Mouse (Mus musculus) neural tube, embryonic 15.5 days (tissue): ENCODE data around the gene RPS10-NUDT3. TPM values are rescaled to one million over a fixed set of nuclear protein-coding genes. Genes with fewer than 3 reads are reported as not detected.
A peak's percentile ranks its signal among the peaks of the same experiment; 100 is the strongest.

Experiments
- ATAC-seq: fragments of 200-750 bp; cut with Nextera tagmentation; 2 replicates; pipeline ENCODE4 v1.8.0; 2017; ENCODE audit warnings: mild to moderate bottlenecking, moderate TSS enrichment, moderate library complexity; ENCODE audit not compliant: low FRiP score
- H3K27ac ChIP-seq: fragments of 300-500 bp; sonication (generic); replicated peaks from 2 replicates; pipeline ENCODE4 v1.5.1; 2015; ENCODE audit warnings: mild to moderate bottlenecking, inconsistent platforms
- H3K27me3 ChIP-seq: fragments of 300-500 bp; sonication (generic); replicated peaks from 2 replicates; pipeline ENCODE4 v1.6.1; 2015; ENCODE audit warnings: inconsistent platforms
- H3K36me3 ChIP-seq: fragments of 300-500 bp; sonication (generic); 2 replicates; pipeline ENCODE4 v1.6.1; 2015; ENCODE audit warnings: inconsistent platforms
- H3K4me1 ChIP-seq: fragments of 300-500 bp; sonication (generic); 2 replicates; pipeline ENCODE4 v1.6.1; 2015; ENCODE audit warnings: inconsistent platforms
- H3K4me2 ChIP-seq: fragments of 300-500 bp; sonication (generic); 2 replicates; pipeline ENCODE4 v1.6.1; 2015; ENCODE audit warnings: inconsistent platforms, mild to moderate bottlenecking, moderate library complexity
- H3K4me3 ChIP-seq: fragments of 300-500 bp; sonication (generic); replicated peaks from 2 replicates; pipeline ENCODE4 v1.5.1; 2015; ENCODE audit warnings: mild to moderate bottlenecking, inconsistent platforms
- H3K9ac ChIP-seq: fragments of 300-500 bp; sonication (generic); replicated peaks from 2 replicates; pipeline ENCODE4 v1.6.1; 2015; ENCODE audit warnings: mild to moderate bottlenecking, inconsistent platforms
- H3K9me3 ChIP-seq: fragments of 300-500 bp; sonication (generic); replicated peaks from 2 replicates; pipeline ENCODE4 v1.6.1; 2016; ENCODE audit warnings: inconsistent platforms
- WGBS: fragments of 180-500 bp; shearing (Covaris S2); methylation state at CpG from one replicate; pipeline ENCODE4 v1.1.7; 2015; ENCODE audit warnings: mixed read lengths; 5-methylcytosine and 5-hydroxymethylcytosine counted together
- polyA plus RNA-seq: library from polyadenylated mRNA; unstranded; fragments of >200 nt; fragmentation: Nextera tagmentation; extraction: Ambion mirVana; gene quantifications from 2 replicates; pipeline ENCODE4 v1.2.1, GENCODE M21; 2015

RPS10-NUDT3 gene
- polyA plus RNA-seq, 1 experiment from 2014 or later: not detected

DNA sequence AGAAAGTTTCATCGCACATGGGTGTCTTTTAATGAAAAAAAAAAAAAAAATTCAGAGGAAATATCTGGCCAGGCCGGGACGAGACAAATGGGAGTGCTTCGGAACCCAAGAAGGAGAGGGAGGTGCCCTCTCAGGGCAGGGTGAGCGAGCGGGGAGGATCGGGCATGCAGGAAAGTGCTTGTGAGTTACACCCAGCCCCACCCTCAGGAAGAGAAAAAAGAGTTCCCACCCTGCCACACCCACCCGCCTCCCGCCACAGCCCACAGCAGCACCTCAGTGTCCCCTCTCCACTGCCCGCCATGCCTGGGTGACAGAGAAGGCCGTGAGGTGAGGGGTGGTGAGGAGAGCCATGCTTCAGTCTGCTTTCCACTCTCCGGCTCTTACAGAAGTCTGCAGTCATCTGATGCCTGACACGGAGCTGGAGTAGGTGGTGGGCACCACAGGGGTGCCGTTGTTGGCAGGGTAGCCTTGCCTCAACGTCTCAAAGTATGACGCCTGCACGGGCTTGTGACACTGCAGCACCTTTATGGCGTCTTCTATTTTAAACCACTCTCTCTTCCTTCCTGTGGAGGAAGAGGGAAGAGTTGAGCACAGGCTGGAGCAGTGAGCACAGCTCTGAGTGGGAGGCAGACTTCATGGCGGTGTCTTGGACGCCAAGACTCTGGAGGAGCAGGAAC, 54.5 kb downstream of the RPS10-NUDT3 start:
- Histone ChIP-seq H3K4me3 (no peak overlapping the region), H3K9me3 (no peaks in the 10 kb centered on the region), H3K27ac (no peak overlapping the region), H3K27me3 (no peaks in the 10 kb centered on the region), H3K4me2 (no peak overlapping the region), H3K36me3 (peaks cover 66% of the 10 kb centered on the region), H3K4me1 (peaks cover 13% of the 10 kb centered on the region), H3K9ac (no peak overlapping the region)
- 91% methylated on average over 18 of the region's 20 CpGs for WGBS
- no peak for ATAC-seq

DNA sequence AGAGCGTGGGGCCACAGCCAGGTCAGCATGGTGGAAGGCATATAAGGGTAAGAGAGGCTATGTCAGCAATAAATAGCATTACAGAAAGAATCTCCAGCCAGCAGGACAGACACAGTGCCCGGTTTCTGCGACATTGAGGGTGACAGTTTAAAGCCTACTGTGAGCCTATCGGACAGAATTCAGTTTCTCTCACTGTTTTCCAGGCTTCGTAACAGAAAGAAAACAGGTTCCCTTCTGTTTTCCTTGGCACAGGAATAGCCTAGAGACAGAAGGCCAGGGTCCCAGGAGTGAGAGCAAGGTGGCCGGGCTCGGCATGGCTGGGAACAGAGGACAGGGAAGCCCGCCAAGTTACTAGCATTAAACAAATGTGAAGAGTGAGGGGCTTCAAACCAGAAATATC, 55.2 kb downstream of the RPS10-NUDT3 start:
- Histone ChIP-seq H3K27me3 (no peaks in the 10 kb centered on the region), H3K4me1 (peaks cover 19% of the 10 kb centered on the region), H3K36me3 (peaks cover 69% of the 10 kb centered on the region), H3K4me3 (no peak overlapping the region), H3K9me3 (no peaks in the 10 kb centered on the region), H3K4me2 (no peak overlapping the region), H3K27ac (peak overlapping the region; percentile 62), H3K9ac (no peak overlapping the region)
- no peak for ATAC-seq
- 90% methylated on average over 8 of the region's 8 CpGs for WGBS

DNA sequence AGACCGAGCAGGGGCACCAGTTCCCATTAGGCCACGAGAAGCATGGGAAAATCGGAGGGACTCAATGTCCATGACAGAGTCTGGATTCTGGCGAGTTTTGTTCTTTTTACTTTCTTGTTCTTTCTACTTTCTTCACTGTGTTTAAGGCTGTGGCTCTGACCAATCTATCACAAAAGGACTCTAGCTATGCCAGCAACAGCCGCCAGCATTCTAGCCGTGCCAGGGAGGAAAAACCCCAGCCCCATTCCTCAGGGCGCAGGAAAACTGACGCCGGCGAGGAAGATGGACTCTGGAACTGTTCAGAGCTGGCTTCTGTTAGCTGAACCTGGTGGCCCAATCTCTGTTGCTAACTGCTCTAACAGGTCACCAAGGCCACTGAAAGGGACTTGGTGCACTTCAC, 56.5 kb downstream of the RPS10-NUDT3 start:
- Histone ChIP-seq H3K4me2 (no peak overlapping the region), H3K4me1 (peaks cover 23% of the 10 kb centered on the region), H3K36me3 (peaks cover 62% of the 10 kb centered on the region), H3K9me3 (no peaks in the 10 kb centered on the region), H3K4me3 (no peak overlapping the region), H3K27ac (peak overlapping the region; percentile 64), H3K9ac (no peak overlapping the region), H3K27me3 (no peaks in the 10 kb centered on the region)
- no peak for ATAC-seq
- WGBS: 83% methylated on average over 10 of the region's 10 CpGs

DNA sequence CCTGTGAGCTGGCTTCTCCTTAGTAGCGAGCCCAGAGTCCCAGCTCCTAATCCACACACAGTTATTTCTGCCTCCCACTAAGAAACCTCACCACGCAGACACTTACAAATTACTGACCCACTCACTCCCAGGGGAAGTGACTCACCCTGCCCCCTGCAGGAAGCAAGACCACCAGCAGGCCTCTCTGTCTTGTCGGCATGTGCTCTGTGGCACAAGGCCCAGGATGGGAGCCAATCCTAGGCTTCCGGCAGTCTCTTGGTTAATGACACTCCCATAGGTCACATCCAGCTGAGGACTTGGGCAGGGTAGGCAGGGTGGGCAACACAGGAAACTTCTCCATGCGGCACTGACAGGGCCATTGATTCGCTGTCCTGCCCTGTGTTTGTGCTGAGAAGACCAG, 57.6 kb downstream of the RPS10-NUDT3 start:
- H3K36me3 ChIP-seq: peaks cover 52% of the 10 kb centered on the region
- 0 out of 2 replicates have a peak, but pooled peaks have one; percentile 29 for ATAC-seq
- H3K9ac ChIP-seq: no peak overlapping the region
- 62% methylated on average over 6 of the region's 6 CpGs for WGBS
- no peaks in the 10 kb centered on the region for H3K27me3 ChIP-seq
- no peaks in the 10 kb centered on the region for H3K9me3 ChIP-seq
- H3K4me1 ChIP-seq: peaks cover 23% of the 10 kb centered on the region
- H3K27ac ChIP-seq: 0 out of 2 replicates have a peak overlapping the region, but pooled peaks have one; percentile 33
- H3K4me3 ChIP-seq: no peak overlapping the region
- no peak overlapping the region for H3K4me2 ChIP-seq

DNA sequence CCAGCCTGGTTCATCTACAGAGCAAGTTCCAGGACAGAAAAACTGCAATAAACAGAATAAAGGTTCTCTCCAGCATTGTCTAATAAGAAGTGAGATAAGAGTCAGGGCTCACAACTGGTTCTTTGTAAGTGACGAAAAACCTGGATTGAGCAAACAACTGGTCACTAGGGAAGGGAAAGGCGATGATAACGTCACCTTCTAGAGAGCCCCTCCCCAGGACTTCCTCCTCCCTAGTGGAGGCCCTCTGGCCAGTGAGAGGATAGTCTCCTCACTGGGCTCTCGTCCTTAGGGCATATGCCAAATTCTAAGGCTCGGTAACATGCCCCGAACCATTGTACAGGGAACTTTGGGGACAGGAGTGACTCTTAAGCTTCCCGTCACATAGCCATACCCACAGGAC, 59.0 kb downstream of the RPS10-NUDT3 start:
- Histone ChIP-seq H3K36me3 (peaks cover 42% of the 10 kb centered on the region), H3K4me3 (no peak overlapping the region), H3K9ac (no peak overlapping the region), H3K9me3 (no peaks in the 10 kb centered on the region), H3K27me3 (no peaks in the 10 kb centered on the region), H3K4me2 (no peak overlapping the region), H3K27ac (peak overlapping the region; percentile 45; the same call in 1 of the 2 replicates), H3K4me1 (peaks cover 23% of the 10 kb centered on the region)
- ATAC-seq: no peak
- WGBS: 87% methylated on average over 7 of the region's 7 CpGs

DNA sequence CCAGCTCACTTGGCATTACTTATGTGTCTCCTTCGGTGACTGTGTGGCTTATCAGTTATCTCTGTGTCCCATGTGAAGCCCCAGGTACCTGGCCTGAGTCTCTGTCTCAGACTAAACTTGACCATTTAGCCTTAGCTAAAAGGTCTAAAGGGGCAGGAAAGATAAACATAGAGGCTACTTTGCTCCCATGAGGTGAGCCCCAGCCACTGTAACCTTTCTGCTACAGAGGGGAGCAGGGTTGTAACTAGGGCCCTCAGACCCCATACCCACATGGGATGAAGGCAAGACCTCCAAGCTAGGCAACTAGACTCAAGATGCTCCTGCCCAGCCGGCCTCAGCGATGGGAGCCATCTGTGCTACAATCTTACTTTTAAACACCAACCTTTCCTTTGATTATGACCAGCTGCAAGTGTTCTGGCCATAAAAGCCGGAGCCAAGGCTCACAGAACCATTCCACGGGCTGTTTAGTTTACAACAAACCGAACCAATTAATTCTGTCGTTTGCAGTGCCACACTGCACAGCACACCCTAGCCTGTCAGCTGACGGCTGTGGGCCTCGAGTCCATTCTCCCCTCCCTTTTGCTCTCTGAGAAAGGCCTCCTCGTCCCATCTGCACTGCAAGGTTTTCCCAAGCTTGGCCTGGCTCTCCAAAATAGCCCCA, 59.8 kb downstream of the RPS10-NUDT3 start:
- Histone ChIP-seq H3K9me3 (no peaks in the 10 kb centered on the region), H3K27ac (peak overlapping the region; percentile 45), H3K36me3 (peaks cover 34% of the 10 kb centered on the region), H3K4me1 (peaks cover 23% of the 10 kb centered on the region), H3K9ac (no peak overlapping the region), H3K27me3 (no peaks in the 10 kb centered on the region), H3K4me3 (no peak overlapping the region), H3K4me2 (no peak overlapping the region)
- WGBS: 46% methylated on average over 10 of the region's 10 CpGs
- ATAC-seq: no peak

DNA sequence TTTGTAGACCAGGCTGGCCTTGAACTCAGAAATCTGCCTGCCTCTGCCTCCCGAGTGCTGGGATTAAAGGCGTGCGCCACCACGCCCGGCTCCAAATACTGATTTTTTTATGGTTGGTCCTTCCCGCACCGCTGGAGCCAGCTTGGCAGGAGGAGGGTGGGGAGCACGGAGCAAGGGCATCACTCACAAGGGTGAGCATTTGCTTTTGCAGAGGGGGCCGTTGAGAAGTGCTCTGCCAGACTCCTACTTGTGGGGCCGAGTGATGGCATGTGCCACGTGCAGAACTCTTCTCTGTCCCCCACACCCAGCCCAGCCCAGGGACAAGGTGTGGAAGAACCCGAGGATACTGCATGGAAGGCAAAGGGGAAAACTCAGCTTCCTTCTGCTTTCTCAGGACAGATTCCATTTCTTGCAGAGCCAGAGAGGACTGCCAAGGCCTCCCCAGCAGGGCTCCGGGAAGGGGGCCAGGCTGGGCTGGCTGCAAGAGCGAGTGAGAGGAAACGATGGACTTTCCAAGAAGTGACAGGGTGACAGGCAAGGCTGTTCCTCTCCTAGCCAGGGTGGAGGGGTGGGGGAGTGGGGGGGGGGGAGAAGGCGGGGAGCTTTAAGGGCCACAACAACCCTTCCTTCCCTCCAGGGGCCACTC, 60.4 kb downstream of the RPS10-NUDT3 start:
- no peak overlapping the region for H3K4me2 ChIP-seq
- H3K9ac ChIP-seq: no peak overlapping the region
- peak overlapping the region; percentile 45 for H3K27ac ChIP-seq
- H3K4me3 ChIP-seq: no peak overlapping the region
- no peaks in the 10 kb centered on the region for H3K27me3 ChIP-seq
- no peak for ATAC-seq
- peaks cover 22% of the 10 kb centered on the region for H3K4me1 ChIP-seq
- WGBS: 89% methylated on average over 16 of the region's 16 CpGs
- H3K36me3 ChIP-seq: peaks cover 28% of the 10 kb centered on the region
- no peaks in the 10 kb centered on the region for H3K9me3 ChIP-seq

DNA sequence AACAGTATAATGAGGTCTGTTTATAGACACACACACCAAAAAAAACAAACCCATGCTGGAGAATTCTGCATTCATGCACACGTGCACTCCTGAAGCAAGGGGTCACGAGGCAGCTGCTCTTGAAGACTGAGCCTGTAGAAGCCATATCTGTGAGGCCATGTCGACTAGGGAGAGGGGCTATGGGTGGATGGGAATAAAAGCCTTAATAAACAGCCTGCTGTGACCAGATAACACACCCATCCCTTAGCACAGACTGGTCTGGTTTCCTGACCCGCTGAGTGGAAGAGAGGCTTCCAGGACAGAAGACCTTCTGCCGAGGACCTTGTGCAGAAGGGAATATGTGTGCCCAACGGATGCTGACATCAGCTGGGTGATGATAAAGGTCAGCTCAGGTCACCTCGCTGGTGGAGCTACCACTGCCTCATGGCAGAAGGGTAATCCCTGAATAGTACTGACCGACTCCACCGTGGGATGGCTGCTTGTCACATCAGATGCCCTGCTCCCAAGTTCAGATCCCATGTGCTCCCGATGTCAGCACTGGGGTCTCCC, 61.2 kb downstream of the RPS10-NUDT3 start:
- Histone ChIP-seq H3K9me3 (no peaks in the 10 kb centered on the region), H3K4me1 (peaks cover 20% of the 10 kb centered on the region), H3K36me3 (peaks cover 21% of the 10 kb centered on the region), H3K27me3 (no peaks in the 10 kb centered on the region), H3K4me3 (no peak overlapping the region), H3K9ac (no peak overlapping the region), H3K27ac (no peak overlapping the region), H3K4me2 (no peak overlapping the region)
- 87% methylated on average over 10 of the region's 10 CpGs for WGBS
- no peak for ATAC-seq

DNA sequence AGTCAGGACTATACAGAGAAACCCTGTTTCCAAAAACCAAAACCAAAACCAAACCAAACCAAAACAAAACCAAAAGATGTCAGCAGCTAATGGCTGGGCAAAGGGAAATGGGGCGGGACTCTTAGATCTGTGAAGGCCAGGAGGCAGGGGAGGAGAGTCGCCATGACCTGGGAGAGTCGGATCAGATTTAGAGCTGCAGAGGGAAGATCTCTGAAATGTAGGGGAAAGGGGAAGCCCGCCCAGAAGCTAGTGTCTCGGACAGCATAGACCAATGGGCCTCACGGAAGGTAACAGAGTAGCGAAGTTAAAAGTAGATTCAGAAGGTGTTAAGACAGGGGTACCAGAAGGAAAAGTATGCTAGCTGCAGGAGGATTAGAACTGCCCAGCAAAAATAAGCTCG, 63.7 kb downstream of the RPS10-NUDT3 start:
- no peak overlapping the region; the same call in 1 of the 2 replicates for H3K9ac ChIP-seq
- no peak overlapping the region for H3K4me3 ChIP-seq
- no peak for ATAC-seq
- H3K4me1 ChIP-seq: peaks cover 21% of the 10 kb centered on the region
- H3K27me3 ChIP-seq: no peaks in the 10 kb centered on the region
- H3K36me3 ChIP-seq: peaks cover 9% of the 10 kb centered on the region; the same call in 1 of the 2 replicates
- no peaks in the 10 kb centered on the region for H3K9me3 ChIP-seq
- H3K4me2 ChIP-seq: no peak overlapping the region
- H3K27ac ChIP-seq: no peak overlapping the region
- 83% methylated on average over 8 of the region's 8 CpGs for WGBS

DNA sequence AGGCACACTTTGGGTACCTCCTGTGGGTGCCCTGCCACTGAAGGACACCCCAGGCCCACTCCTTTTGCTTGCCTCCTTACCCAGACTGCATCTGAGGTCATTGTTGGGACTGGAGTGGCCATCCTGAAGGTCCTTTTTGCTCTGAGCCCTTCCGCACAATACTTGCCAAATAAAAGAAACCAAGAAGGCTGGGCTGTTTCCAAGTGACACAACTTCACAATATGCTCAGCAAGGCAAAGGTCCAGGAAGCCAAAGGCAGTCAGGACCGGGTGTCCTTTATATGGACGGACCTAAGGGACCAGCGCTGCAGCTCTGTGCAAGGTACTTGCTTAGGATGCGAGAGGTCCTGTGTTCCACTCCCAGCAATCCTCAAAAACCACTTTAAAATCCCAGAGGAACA, 66.8 kb downstream of the RPS10-NUDT3 start:
- 87% methylated on average over 5 of the region's 5 CpGs for WGBS
- Histone ChIP-seq H3K9me3 (no peaks in the 10 kb centered on the region), H3K4me1 (peaks cover 33% of the 10 kb centered on the region), H3K9ac (no peak overlapping the region), H3K4me3 (no peak overlapping the region), H3K36me3 (no peaks in the 10 kb centered on the region), H3K27me3 (no peaks in the 10 kb centered on the region), H3K27ac (no peak overlapping the region), H3K4me2 (no peak overlapping the region)
- no peak for ATAC-seq

DNA sequence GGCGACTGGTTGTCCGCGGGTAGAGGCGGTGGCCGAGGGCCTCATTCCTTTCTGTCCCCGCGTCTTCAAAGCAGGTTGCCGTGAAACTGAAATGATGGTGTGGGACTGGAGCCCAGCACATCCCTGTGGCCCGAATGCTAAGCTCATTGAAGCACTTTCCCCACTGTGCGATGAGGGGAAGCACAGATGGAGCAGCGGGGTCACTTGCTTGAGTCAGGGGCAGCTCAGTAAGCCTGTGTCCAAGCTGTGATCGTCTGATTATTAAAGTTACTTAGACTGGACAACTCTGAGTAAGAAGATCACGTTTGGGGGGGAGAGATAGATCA, 69.1 kb downstream of the RPS10-NUDT3 start:
- peak overlapping the region; percentile 79 for H3K9ac ChIP-seq
- H3K9me3 ChIP-seq: no peaks in the 10 kb centered on the region
- peak overlapping the region; percentile 88 for H3K4me2 ChIP-seq
- peak overlapping the region; percentile 79 for H3K4me3 ChIP-seq
- H3K36me3 ChIP-seq: peaks cover 8% of the 10 kb centered on the region; the same call in 1 of the 2 replicates
- no peaks in the 10 kb centered on the region for H3K27me3 ChIP-seq
- under 1% methylated on average over 13 of the region's 13 CpGs for WGBS
- H3K4me1 ChIP-seq: peaks cover 41% of the 10 kb centered on the region
- H3K27ac ChIP-seq: peak overlapping the region; percentile 78
- peak; percentile 42 for ATAC-seq
